Mouse (Mus musculus) testis, adult 2 months (tissue): ENCODE data around the gene Ceacam2.
A peak's percentile ranks its signal among the peaks of the same experiment; 100 is the strongest.
"Not testable (repeated sequence)": the region's sequence is repeated elsewhere in the genome, so short reads cannot be mapped to it uniquely, and the experiment has no call there.

Experiments used
- CTCF ChIP-seq: fragments of 200-500 bp; IDR thresholded peaks from 2 replicates; pipeline ENCODE4 v1.5.1; 2012; ENCODE audit warnings: low read depth, mild to moderate bottlenecking, inconsistent platforms, low read length, moderate library complexity; ENCODE audit not compliant: control insufficient read depth, insufficient read depth, insufficient replicate concordance
- POLR2A ChIP-seq: fragments of 200-500 bp; IDR thresholded peaks from 2 replicates; pipeline ENCODE4 v1.6.1; 2012; ENCODE audit warnings: low read depth, mild to moderate bottlenecking, inconsistent platforms, low read length, moderate library complexity; ENCODE audit not compliant: control insufficient read depth

DNA sequence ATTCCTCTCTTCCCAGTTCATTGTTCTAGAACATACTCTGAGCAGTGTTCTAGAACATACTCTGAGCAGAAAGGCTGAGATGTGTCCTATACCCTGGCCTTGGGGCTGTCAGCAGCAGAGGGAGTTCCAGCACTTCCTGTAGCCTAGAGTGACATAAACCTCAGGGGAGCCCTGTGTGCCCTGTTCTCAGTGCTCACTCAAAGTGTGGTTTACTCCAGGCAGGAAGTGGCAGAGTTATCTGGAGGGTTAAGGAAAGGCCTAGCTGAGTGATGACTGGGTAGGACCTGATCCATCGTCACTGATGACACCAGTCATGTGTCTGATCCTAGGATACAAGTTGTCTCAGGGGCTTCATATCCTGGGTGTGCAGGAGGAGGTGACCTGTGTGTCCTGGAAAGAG, 297 bp upstream of the Ceacam2 start:
- TF ChIP-seq CTCF = not testable (repeated sequence)
- TF ChIP-seq POLR2A = peak; percentile 40; the same call in 1 of the 2 replicates
